Mouse (Mus musculus) splenic B cell, adult 2 months (primary cell): Measurements from ENCODE around the gene Nodal.

Experiments
- DNase-seq: peaks from one replicate; pipeline ENCODE4 v3.0.0-alpha.2; 2011; ENCODE audit warnings: low read depth, low spot score
- H3K27me3 ChIP-seq: 2 replicates; pipeline ENCODE4 v1.6.1; 2012; ENCODE audit warnings: mild to moderate bottlenecking, low read length, moderate library complexity, mixed read lengths; ENCODE audit not compliant: control insufficient read depth, poor library complexity, insufficient read depth, severe bottlenecking
- H3K36me3 ChIP-seq: 2 replicates; pipeline ENCODE4 v1.6.1; 2012; ENCODE audit warnings: mild to moderate bottlenecking, low read length, moderate library complexity, mixed read lengths; ENCODE audit not compliant: control insufficient read depth, poor library complexity, insufficient read depth, severe bottlenecking

Nodal gene

DNA sequence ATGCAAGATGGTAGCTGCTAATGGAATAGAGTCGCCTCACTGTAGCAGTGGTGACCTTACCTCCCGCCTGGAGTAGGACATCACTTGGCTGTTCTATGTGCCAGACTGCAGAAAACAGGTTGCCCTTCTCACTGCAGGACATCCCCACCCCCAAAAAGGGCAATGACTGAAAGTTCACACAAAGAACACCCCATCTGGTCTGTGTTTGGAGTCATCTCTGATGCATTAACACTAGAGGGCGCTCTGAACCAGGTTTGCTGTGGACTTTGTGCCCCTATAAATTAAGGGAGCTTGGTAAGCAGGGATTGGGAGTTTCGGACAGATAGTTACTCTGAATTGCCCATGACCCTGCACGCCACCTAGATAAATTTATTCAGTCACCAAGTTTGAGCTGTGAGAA lies 49.1 kb downstream of the Nodal start:
- Histone ChIP-seq H3K36me3 (no peaks in the 10 kb centered on the region), H3K27me3 (no peaks in the 10 kb centered on the region)
- DNase-seq, result peak; percentile 71

DNA sequence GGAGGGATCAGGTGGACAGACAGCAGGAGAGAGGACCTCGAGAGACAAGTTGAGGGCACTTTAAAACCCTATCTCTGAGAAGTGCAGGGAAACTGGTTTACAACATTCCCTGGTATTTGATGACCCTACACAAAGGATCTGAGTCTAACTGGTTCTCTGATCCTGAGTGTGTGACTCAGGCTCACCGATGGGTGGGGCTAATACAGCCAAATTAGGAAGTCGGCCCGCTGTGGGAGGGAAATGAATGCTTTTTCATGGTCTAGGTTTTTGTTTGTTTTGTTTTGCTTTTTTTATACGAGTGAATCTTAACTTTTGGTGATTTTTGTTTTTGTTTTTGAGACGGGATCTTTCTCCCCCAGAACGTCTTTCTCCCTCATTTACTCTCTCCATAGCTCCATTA lies 51.1 kb downstream of the Nodal start:
- Histone ChIP-seq H3K36me3 (no peaks in the 10 kb centered on the region), H3K27me3 (no peaks in the 10 kb centered on the region)
- DNase-seq, result no peak

DNA sequence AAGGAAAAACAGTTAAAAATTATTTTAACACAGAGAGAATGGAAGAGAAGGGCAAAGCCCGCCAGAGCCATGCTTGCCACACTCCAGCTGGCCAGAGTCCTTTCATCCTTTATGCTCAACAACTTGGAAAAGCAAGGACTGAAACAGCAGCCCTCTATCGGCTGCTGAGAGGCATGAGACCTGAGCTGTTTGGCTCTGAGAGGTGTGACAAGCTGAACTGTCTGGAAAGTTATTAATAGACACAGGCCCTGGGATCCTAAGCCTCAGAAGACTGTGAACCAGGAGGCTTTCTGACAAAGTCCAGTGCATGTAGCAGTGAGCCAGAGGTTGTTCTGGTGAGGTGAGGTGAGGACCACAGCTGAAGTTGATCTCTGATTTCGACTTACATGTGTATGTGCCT lies 55.9 kb downstream of the Nodal start:
- DNase-seq, result no peak
- no peaks in the 10 kb centered on the region for H3K36me3 ChIP-seq
- no peaks in the 10 kb centered on the region for H3K27me3 ChIP-seq

DNA sequence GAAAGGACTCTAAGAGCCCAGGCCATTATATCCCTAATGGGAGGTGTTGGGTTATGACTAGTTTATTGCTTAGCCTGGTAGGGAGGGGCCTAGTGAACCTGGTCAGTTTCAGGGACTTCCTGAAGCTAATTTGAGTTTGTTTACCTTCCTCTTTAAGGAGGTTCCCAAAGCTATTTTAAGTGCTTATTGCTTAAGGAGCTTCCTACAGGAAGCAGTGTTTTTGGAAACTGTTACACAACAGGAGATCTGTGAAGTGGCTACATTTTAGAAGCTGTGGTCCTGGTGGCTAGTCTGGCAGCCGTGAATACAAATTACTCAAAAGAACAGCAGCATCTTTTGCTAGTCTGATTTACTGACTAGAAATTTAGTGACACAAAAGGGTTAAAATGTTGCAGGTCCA lies 56.6 kb downstream of the Nodal start:
- no peak for DNase-seq
- Histone ChIP-seq H3K36me3 (no peaks in the 10 kb centered on the region), H3K27me3 (no peaks in the 10 kb centered on the region)
